Mouse (Mus musculus) testis, postnatal 14 days (tissue): ENCODE measurements around the gene Cenpf.
A peak's percentile ranks its signal among the peaks of the same experiment; 100 is the strongest.

Experiments used
- DNase-seq: peaks from one replicate; pipeline ENCODE4 v3.0.0; 2021; ENCODE audit warnings: low spot score

Cenpf gene

DNA sequence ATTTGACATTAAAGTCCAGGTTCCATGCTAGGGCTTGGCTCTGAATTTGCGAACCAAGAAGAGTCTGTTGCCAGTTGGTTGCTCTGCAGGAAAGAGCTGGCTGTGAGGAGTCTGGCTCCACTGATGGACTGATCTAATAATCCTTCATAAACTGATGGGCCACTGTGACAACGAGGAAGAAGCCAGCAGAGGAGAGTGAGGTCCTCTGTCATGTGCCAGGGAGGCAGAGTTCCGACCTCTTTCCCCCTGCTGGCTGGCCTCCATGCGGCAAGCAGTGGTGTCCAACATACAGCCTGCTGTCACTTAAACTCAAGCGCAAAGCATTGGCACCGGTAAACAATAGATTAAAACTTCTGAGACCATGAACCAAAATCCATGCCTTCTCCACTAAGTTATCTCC is 57.9 kb downstream of the Cenpf start:
- no peak for DNase-seq

DNA sequence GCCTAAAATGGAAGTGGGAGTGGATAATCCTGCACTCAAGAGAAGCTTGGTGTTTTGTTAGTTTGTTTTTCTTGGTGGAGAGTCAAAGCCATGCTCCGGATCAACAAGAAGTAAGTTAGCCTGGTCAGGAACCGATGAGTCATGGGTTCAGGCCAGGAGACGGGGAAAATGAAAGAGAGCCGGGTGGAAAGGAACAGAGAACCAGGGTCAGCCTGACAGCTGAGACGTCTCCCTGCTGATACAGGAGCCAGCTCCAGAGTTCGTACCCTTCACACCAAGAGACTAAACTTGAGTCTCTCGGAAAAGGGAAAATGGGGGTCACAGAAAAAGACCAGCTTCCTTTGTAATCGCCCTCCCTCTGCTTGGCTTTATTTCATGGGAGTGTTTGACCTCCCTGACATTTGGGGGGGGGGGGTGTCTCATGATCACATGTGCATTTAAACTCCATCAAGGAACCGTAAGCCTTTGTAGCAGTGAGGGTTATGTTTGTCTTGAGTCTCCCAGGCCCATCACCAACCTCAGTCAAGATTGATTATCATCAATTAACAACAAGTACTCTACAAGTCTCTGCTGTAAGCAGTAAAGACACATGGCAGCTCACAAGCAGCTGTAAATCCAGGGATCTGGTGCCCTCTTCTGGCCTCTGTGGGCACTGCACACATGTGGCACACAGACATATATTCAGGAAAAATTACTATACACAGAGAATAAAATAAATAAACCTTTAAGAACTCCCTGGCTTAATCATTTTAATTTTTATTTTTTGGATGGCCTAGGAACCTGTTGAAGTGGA is 59.7 kb downstream of the Cenpf start:
- peak; percentile 39 for DNase-seq

DNA sequence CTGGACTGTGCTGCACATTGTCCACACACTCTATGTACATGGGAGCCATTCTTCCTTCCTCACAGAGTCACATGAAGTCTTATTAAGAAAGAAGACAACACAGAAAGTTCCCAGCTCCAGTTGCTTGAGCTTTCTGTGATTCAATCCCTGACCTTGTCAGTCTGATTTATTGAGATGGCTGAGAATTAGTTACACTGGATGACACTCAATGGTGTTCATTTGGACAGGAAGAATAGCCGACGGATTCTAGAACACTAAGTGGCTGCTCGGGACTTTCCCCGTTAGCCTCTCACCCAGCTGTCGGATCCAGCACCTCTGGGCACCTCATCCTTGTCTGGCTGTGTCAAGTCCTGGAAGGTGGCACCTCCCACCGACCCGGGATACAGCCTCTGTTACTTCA is 63.1 kb downstream of the Cenpf start:
- DNase-seq = no peak

DNA sequence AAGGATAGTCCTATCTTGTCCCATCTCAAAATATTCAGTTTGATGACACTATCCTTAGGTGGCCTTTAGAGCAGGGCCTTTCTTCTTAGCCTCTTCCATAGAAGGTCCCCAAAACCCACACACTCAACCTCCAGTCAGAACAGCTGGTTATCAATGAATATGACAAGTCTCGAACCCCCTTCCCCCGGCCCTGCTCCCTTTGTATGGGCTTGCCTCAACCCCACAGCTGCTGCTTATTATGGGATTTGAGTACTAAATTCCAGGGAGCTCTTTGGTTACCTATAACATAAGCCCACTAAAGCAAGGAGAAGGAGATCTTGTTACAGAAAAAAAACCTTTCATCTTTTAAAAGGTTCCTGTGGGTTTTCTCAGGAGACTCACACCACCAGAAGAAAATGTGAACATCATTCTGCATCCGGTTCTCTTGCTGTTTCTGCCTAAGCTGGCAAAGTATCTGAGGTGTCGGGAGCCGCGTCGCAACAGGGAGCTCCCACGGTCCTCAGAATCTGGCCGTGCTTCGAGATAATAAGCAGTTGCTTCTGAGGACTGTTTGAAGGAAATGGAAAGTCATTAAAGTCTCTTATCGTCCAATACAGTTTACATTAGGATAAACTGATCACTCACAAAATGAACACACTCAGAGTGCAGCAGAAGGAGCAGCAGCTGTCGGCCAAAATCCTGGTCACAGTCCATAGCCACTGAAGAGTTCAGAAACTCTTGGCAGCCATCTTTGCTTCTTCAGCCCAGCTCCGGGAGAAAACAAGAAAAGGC is 68.7 kb downstream of the Cenpf start:
- DNase-seq = no peak

DNA sequence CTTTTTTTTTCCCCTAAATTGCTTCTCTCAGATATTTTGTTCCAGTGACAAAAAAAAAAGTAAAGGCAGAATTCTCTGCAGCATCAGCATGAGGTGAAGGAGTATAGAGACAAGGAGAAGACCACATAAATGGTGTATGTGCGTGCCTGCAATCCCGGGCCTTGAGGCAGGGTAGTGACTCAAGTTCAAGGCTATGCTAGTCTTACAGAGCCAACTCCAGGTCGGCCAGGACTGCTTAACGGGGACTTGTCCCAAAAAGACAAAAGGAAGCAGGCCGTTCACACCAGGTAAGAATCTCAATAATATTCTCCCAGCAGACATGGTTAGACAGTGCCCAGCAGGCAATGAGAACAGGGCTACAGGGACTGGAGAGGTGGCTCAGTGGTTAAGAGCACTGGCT is 70.5 kb downstream of the Cenpf start:
- no peak for DNase-seq

DNA sequence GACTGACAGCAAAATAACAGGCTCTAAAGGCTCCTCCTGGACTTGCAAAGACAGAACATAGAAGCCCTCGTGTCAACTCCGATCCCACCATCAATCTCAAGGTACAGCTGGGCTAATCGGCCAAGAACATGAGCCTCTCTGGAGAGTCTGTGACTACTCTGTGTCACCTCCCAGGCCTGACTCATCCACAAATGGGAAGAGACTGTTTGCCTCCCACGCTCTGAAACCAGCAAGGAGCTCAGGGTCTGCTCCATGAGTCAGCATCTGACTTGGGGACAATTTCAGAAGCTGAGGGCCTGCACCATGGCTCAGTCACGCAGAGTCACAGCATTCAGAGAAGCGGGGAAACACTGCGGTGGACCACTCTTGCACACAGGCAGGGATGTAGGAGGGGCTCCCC is 72.6 kb downstream of the Cenpf start:
- no peak for DNase-seq

DNA sequence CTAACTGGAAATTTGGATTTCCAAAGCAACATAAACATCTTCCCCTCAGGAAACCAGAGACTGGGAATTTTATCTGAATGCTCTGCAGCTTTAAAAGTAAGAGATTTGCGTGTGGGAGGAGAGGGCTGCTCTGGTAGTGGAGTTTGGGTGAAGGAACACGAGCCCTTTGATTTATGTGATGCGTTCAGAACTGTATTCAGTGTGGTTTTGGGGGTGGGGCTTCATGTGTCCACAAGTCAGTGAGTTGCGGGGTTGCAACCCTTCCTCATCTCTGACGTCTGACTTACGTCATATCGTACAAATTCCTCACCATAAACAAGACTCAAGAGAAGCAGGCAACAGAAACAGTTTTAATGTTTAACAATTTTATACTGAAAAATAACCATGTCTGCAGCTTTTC is 74.8 kb downstream of the Cenpf start:
- no peak for DNase-seq

DNA sequence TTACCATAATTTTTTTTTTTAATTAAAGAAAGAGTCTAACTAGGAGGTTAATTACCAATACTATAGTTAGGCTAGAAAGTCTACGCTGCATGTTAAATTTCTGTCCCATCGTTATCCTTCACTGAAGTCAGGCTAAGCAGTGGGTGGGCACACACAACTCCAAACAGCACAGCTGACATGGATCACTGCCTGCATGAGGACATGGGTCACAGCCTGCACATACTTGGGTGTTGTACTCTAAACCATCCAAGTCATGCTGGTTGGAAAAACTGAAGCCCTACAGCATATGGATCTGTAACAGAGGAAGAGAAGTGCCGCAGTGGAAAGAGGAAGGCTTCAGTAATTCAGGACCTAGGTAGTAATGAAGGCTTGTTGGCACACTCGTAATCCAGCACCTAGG is 76.1 kb downstream of the Cenpf start:
- no peak for DNase-seq

DNA sequence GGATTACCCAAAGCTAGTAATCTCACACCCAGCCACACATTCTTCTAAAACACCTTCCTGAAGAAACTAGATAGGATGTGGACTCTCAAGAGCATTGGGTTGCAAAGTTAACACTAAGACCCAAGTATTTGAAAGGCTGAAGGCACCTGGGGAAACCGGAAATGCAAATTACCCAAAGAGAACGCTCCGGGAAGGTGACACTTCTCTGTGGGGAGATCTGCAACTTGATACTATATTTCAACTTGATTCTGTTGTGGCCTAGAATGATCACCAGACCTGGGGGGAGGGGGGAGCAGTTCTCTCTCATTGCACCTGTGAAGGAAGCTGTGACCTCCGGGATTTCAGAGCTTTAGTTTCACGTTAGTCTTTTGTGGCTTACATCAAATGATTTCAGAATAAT is 79.2 kb downstream of the Cenpf start:
- peak; percentile 24 for DNase-seq

DNA sequence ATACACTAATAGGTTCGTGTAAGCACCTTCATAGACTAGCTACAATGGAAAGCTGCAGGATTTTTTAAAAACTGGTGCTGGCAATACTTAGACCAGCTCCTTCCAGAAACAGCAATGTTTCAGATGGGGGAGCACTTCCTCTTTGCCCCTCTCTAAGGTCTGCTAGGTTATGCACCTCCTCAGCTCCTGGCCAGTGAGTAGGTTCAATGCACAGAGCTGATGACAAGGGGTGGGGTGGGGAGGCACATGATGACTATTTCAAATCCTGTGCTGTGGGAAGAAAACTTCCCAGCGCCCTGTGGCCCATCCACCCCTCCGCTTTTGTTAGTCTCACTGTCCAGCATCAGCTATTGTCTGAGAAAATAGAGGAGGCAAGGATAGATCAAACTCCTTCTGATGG is 79.8 kb downstream of the Cenpf start:
- no peak for DNase-seq

DNA sequence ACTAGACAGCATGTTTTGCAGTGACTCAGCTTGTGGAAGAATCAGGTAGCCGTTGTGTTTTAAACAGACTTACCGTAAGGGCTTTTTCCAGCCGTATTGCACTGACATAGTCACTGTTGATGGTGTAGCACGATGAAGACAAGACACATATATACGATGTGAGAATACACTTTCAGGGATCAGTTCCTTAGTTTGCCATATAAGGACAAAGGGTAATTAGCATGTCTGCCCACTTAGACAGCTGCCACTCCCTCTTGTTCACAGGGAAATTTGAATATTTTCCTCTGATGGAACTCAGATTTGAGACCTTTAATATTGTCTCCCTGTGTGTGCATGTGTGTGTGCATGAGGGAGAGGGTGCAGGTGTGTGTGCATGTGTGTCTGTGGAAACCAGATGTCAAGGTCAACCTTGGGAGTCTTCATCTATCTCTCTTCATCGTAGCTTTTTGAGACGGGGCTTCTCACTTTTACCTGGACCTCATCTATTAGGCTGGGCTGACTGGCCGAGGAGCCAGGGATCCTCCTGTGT is 82.2 kb downstream of the Cenpf start:
- DNase-seq = no peak

DNA sequence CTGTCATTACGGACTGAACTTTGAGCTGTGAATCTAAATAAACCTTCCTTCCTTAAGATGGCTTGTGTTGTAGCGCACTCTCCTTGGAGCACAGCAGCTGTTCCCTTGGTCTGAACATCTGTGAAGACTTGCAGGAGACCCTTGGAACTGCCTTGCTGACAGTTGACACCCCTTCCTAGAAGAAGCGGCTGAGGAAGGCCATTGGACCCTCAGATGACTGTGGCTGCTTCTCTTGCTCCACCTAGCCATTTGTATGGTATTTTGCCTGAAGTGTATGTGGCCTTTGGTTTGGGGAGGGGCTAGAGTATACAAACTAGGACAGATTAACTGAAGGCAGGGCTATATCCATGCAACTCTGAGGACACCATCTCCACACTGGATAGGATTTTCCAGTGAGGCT is 90.8 kb downstream of the Cenpf start:
- DNase-seq = no peak
